Mouse (Mus musculus): ENCODE data around the gene Npcd.

DNA sequence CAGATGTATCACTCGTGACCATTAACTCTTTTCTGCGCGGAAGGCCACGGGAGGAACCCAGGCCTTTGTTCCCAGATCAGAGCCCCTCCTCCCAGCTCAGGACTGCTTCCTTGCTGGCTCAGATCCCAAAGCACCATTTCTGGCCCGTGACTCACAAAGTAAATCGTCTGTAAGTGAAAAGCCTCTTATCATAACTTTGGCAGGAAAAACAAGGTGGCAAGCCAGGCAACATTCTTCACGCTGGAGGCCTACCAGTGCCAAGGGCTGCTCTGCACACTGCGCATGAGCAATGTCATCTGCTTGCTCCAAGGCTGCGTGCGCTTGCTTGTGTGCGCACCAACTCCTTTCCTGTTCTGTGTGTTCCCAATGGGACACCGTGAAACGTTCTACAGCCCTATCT lies 45.3 kb upstream of the Npcd start:
- TF ChIP-seq CTCF (IDR thresholded peaks at IDR 0.05; ENCODE audit: control insufficient read depth, insufficient read depth, insufficient read length) (no peak), MAX (IDR thresholded peaks at IDR 0.05) (no peak), CEBPB (IDR thresholded peaks at IDR 0.05; ENCODE audit: low read depth) (no peak), MYOG (IDR thresholded peaks at IDR 0.05; ENCODE audit: control insufficient read depth, extremely low read depth, insufficient read length) (no peak)
